Mouse (Mus musculus) G1E (cell line): ENCODE measurements around the gene Ascc1.

ENCODE experiments used
- CTCF ChIP-seq: IDR thresholded peaks from 2 replicates; pipeline ENCODE4 v1.5.1; 2012; ENCODE audit warnings: low read depth, low read length, inconsistent platforms, mixed read lengths
- GATA1 ChIP-seq: IDR thresholded peaks from 2 replicates; pipeline ENCODE4 v1.6.1; 2012; ENCODE audit warnings: borderline replicate concordance, low read length, inconsistent platforms, mixed read lengths
- GATA2 ChIP-seq: IDR thresholded peaks from 2 replicates; pipeline ENCODE4 v1.6.1; 2012; ENCODE audit warnings: low read depth, low read length, inconsistent platforms, borderline replicate concordance
- POLR2AphosphoS5 ChIP-seq: IDR thresholded peaks from 2 replicates; pipeline ENCODE4 v1.6.1; 2012; ENCODE audit warnings: low read depth, low read length, inconsistent platforms; ENCODE audit not compliant: insufficient replicate concordance
- TAL1 ChIP-seq: conservative IDR thresholded peaks from 2 replicates; pipeline ENCODE4 v1.6.1; 2012; ENCODE audit warnings: low read depth, low read length, inconsistent platforms, mixed read lengths

GRCm38 (mm10) chr10:59978401-59978800 lies 24.2 kb upstream of the Ascc1 start:
- TF ChIP-seq GATA1 (no peak), CTCF (no peak), POLR2AphosphoS5 (no peak), TAL1 (no peak), GATA2 (no peak)
